Mouse (Mus musculus) forebrain, embryonic 10.5 days (tissue): ENCODE measurements around the gene Cmtm5. TPM values are rescaled to one million over a fixed set of nuclear protein-coding genes. Genes with fewer than 3 reads are reported as not detected.
"Not testable (repeated sequence)": the region's sequence is repeated elsewhere in the genome, so short reads cannot be mapped to it uniquely, and the experiment has no call there.

Experiments used
- DNase-seq: peaks from one replicate; pipeline ENCODE4 v3.0.0-alpha.2; 2017; ENCODE audit warnings: low spot score; ENCODE audit errors: extremely low spot score
- H3K27ac ChIP-seq: fragments of 300-500 bp; sonication (generic); 2 replicates; pipeline ENCODE4 v1.5.1; 2016; ENCODE audit warnings: mild to moderate bottlenecking
- H3K27me3 ChIP-seq: fragments of 300-500 bp; sonication (generic); 2 replicates; pipeline ENCODE4 v1.6.1; 2016; ENCODE audit warnings: mild to moderate bottlenecking; ENCODE audit not compliant: poor library complexity, severe bottlenecking
- H3K36me3 ChIP-seq: fragments of 300-500 bp; sonication (generic); replicated peaks from 2 replicates; pipeline ENCODE4 v1.6.1; 2016; ENCODE audit warnings: mild to moderate bottlenecking, moderate library complexity
- H3K4me1 ChIP-seq: fragments of 300-500 bp; sonication (generic); 2 replicates; pipeline ENCODE4 v1.6.1; 2016
- H3K4me3 ChIP-seq: fragments of 300-500 bp; sonication (generic); 2 replicates; pipeline ENCODE4 v1.5.1; 2016; ENCODE audit warnings: mild to moderate bottlenecking, moderate library complexity
- H3K9me3 ChIP-seq: fragments of 300-500 bp; sonication (generic); 2 replicates; pipeline ENCODE4 v1.6.1; 2016; ENCODE audit warnings: mild to moderate bottlenecking, moderate library complexity
- WGBS: fragments of 180-500 bp; shearing (Covaris S2); methylation state at CpG from one replicate; pipeline ENCODE4 v1.1.7; 2016; 5-methylcytosine and 5-hydroxymethylcytosine counted together
- microRNA counts: library from miRNA; unstranded; fragments of <30 nt; microRNA quantifications from one replicate; lab custom pipeline; 2017
- microRNA-seq: library from miRNA; unstranded; fragments of <30 nt; microRNA quantifications from one replicate; pipeline ENCODE4, GENCODE M21; 2017
- polyA plus RNA-seq: library from polyadenylated mRNA; unstranded; fragments of >200 nt; fragmentation: Nextera tagmentation; extraction: Ambion mirVana; gene quantifications from 2 replicates; pipeline ENCODE4 v1.2.1, GENCODE M21; 2016

The Cmtm5 gene
- polyA plus RNA-seq, 1 experiment from 2014 or later = 0.26 TPM

DNA sequence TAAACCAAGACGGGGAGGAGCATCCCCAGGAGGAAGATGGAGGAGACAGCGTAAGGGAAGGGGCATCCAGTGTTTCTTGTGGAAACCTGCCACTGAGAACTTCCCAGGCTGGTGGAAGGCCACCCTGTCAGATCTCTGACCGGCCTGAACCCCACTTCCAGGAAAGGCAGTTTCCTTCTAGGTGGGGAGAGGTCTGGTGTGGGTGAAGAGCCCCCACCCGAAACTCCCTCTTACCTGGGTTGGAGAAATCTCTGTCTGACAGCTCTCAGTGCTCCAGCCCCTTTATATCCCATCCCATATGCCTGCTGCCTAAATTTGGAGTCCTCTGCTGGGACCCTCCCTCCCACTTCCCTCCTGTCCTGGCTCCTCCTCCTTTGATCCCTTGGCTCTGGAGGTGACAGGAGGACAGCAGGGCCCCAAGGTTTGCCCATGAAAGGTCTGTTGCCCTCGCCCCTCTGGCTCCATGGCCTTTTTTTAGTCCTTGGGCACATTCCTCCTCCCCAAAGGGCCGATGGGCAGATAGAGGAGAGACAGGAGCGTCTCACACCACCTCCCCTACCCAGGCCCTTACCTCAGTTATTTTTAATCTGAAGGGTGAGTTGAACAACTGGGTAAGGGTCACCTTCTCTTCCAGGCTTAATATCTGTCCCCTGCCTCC lies 30.4 kb downstream of the Cmtm5 start, which contains the start of gene Myh6:
Gene Myh6, minus strand, starts transcription at position 608 of the 658 bp plus-strand sequence.
- DNase-seq = no peak
- Histone ChIP-seq H3K27ac (no peak within 1 kb of the TSS), H3K4me3 (no peak within 1 kb of the TSS), H3K27me3 (no peaks in the 10 kb centered on the region), H3K4me1 (no peaks in the 10 kb centered on the region), H3K36me3 (no peaks in the 10 kb centered on the region), H3K9me3 (no peaks in the 10 kb centered on the region)
- 68% methylated on average over 7 of the region's 7 CpGs for WGBS

DNA sequence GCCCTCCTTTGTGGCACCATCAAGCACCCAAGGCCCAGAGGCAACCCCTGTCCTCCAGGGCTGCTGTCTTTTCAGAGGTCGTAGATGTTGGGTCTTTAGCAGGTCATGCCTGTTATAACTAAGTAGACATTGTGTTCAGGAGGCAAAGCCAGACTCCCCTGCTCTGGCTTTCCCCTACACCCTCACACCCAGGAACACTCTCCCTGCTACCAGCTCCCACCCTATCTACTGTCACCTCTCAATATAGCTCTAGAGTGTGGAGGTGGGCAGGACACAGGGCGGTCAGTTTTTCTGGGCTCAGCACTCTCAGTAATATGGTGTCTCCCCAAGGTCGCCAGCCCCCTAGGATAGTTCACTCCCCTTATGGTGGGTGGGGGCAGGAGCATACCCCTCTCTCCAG lies 31.8 kb downstream of the Cmtm5 start:
- WGBS = 79% methylated on average over 3 of the region's 3 CpGs
- Histone ChIP-seq H3K27ac (no peak overlapping the region), H3K27me3 (no peaks in the 10 kb centered on the region), H3K4me1 (no peaks in the 10 kb centered on the region), H3K4me3 (no peak overlapping the region), H3K9me3 (no peaks in the 10 kb centered on the region), H3K36me3 (no peaks in the 10 kb centered on the region)
- no peak for DNase-seq

DNA sequence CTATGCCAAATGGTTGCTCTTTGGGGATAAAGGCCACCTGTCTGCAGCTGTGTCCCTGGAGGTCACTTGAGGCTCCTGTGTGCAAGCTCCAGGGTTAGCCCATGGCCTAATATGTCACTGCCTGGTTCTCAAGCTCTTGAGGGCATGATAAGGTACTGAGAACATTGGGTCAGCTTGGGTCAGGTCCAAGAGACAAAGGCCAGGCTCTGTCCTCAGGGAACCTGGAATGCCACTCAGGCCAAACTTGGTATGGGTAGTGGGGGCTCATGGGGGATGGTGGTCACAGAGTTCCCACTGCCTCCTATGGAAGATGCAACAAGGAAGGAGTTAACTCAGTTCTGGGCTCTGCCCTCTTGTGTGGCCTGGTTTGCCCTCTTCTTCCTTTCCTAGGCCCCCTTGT lies 32.3 kb downstream of the Cmtm5 start:
- H3K4me3 ChIP-seq = no peak overlapping the region
- no peaks in the 10 kb centered on the region for H3K9me3 ChIP-seq
- H3K27ac ChIP-seq = no peak overlapping the region
- no peaks in the 10 kb centered on the region for H3K36me3 ChIP-seq
- H3K27me3 ChIP-seq = no peaks in the 10 kb centered on the region
- DNase-seq = no peak
- H3K4me1 ChIP-seq = peaks cover 1% of the 10 kb centered on the region

DNA sequence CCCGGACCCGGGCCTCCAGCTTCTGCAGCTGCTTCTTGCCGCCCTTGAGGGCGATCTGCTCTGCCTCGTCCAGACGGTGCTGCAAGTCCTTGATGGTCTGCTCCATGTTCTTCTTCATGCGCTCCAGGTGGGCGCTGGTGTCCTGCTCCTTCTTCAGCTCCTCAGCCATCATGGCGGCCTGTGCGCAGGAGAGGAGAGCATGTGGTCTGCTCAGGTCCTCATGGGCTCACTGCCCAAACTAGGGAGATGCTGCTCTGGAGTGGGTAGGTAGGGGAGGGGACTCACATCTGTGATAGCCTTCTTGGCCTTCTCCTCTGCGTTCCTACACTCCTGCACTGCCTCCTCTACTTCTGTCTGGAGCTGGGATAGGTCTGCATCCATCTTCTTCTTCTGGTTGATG lies 36.7 kb downstream of the Cmtm5 start:
- 93% methylated on average over 11 of the region's 11 CpGs for WGBS
- Histone ChIP-seq H3K27me3 (peaks cover 12% of the 10 kb centered on the region; the same call in 1 of the 2 replicates), H3K4me1 (peaks cover 21% of the 10 kb centered on the region)
- not testable (repeated sequence) for H3K4me3 ChIP-seq, H3K36me3 ChIP-seq, H3K9me3 ChIP-seq, H3K27ac ChIP-seq, DNase-seq

DNA sequence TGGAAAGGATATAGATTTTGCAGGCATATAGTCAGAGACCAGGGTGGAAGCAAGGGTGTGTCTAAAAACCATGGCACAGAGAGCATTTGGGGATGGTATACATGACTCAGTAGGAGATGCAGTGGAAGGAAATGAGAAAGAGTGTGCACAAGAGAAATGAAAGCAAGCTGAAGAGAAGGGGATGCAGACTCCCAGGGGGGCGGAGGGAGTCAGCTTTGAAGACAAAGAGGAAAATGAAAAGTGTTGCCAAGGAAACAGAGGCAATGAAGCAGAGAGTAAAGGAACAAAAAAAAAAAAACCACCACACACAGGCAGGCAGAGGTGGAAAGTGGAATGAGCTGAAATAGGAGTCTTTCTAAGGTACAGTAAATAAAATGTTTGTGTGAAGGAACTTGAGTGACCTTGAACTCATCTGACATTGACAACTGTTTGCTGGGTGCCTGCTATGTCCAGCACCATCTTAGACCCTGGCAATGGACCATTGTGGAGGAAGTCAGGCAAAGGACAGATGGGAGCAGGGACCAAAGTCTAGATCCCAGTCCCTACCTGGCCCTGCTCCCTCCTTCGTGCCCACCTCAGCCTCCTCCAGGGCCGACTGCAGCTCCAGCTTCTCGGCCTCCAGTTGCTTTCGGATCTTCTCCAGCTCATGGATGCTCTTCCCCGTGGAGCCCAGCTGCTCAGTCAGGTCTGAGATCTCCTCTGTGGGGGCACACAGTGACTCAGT lies 38.2 kb downstream of the Cmtm5 start:
- H3K27ac ChIP-seq = 0 out of 2 replicates have a peak overlapping the region, but pooled peaks have one; percentile 25
- WGBS = 79% methylated on average over 6 of the region's 6 CpGs
- no peak for DNase-seq

DNA sequence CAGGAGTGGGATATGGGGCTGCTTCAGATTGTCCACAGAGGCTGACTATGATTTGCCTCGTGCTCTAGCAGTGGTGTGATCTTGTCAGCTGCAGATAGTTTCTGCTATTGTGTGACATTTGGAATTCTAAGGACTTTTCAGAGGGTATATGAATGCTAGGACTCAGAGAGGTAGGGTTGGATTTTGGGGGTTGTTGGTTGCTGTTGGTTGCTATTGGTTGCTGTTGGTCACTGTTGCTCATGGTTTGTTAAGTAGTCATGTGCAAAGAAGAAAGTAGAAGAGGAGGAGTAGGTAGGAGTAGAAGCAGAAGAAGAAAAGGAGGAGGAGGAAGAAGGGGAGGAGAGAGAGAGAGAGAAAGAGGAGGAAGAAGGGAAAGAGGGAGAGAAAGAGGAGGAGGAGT lies 40.6 kb downstream of the Cmtm5 start, which contains the start of gene Gm17428:
Gene Gm17428, plus strand, starts transcription at position 301 of the 400 bp plus-strand sequence.
- Histone ChIP-seq H3K4me3 (no peak within 1 kb of the TSS), H3K27ac (no peak within 1 kb of the TSS)
- 82% methylated on average over 1 of the region's 1 CpGs for WGBS

More for the DNA sequence above, 38.2 kb downstream of the Cmtm5 start:
- Histone ChIP-seq H3K27me3 (peaks cover 12% of the 10 kb centered on the region; the same call in 1 of the 2 replicates), H3K36me3 (no peaks in the 10 kb centered on the region), H3K4me3 (no peak overlapping the region), H3K9me3 (no peaks in the 10 kb centered on the region), H3K4me1 (peaks cover 21% of the 10 kb centered on the region)

DNA sequence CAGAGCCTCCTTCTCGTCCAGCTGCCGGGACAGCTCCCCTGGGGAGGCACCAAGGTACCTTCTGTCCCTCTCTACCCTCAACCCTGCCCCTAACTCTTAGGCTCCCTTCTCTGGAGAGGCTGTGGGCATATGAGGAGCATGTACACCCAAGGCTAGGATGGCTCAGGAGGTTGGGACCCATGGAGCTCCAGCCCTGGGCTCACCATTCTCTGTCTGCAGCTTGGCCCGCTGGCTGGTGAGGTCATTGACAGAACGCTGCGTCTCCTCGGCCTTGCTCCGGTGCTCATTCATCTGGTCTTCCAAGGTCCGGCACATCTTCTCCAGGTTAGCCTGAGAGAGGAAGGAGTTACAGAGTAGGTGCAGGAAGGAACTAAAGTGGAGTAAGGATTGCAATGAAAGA lies 42.6 kb downstream of the Cmtm5 start:
- no peaks in the 10 kb centered on the region for H3K9me3 ChIP-seq
- peaks cover 16% of the 10 kb centered on the region for H3K4me1 ChIP-seq
- no peak for DNase-seq
- H3K27me3 ChIP-seq = peaks cover 12% of the 10 kb centered on the region; the same call in 1 of the 2 replicates
- 87% methylated on average over 8 of the region's 8 CpGs for WGBS
- H3K4me3 ChIP-seq = no peak overlapping the region
- no peak overlapping the region for H3K27ac ChIP-seq
- H3K36me3 ChIP-seq = no peaks in the 10 kb centered on the region

More for the DNA sequence above, 40.6 kb downstream of the Cmtm5 start, which contains the start of gene Gm17428:
- Histone ChIP-seq H3K9me3 (no peaks in the 10 kb centered on the region), H3K36me3 (no peaks in the 10 kb centered on the region), H3K27me3 (peaks cover 12% of the 10 kb centered on the region; the same call in 1 of the 2 replicates), H3K4me1 (peaks cover 21% of the 10 kb centered on the region)
- DNase-seq = no peak

DNA sequence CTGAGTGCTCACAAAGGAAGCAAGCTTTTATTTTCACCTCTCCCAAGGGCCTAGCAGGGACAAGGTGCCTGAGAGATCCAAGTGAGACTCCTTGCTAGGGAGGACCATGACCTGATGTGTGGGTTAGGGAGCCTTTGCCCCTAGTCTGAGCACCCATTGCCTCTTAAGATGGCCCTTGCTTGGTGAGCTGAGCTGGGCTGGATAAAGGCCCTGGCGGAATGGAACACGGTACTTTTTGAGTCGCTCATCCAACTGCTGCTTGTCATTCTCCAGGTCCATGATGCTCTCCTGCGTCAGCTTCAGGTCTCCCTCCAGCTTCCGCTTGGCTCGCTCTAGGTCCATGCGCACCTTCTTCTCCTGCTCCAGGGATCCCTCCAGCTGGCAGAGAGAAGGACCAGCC lies 45.9 kb downstream of the Cmtm5 start:
- no peak overlapping the region for H3K4me3 ChIP-seq
- H3K4me1 ChIP-seq = no peaks in the 10 kb centered on the region
- H3K27ac ChIP-seq = no peak overlapping the region
- H3K9me3 ChIP-seq = no peaks in the 10 kb centered on the region
- no peaks in the 10 kb centered on the region for H3K36me3 ChIP-seq
- no peak for DNase-seq
- no peaks in the 10 kb centered on the region for H3K27me3 ChIP-seq
- 94% methylated on average over 7 of the region's 7 CpGs for WGBS

GRCm38 (mm10) chr14:54988350-54988874 lies 52.4 kb downstream of the Cmtm5 start:
- H3K4me3 ChIP-seq = not testable (repeated sequence)

More at GRCm38 (mm10) chr14:54988350-54988874, 52.4 kb downstream of the Cmtm5 start:
- H3K27me3 ChIP-seq, H3K9me3 ChIP-seq, DNase-seq, H3K4me1 ChIP-seq, H3K27ac ChIP-seq, H3K36me3 ChIP-seq: not testable (repeated sequence)
- 90% methylated on average over 9 of the region's 9 CpGs for WGBS

MicroRNAs within 50 kb of the gene (microRNA counts, 519-probe panel; counts per million panel counts)
- microRNA mmu-miR-208a (lab: Ali Mortazavi, UCI) (341 counts per million, percentile 65 among the panel's probes with 10 or more counts), microRNA mmu-miR-208b (lab: Ali Mortazavi, UCI) (341 counts per million, percentile 65 among the panel's probes with 10 or more counts)

Small RNA genes within 50 kb of the gene (microRNA-seq; reads per million reads assigned to microRNA genes)
- gene Mir208a = 3.9 reads per million, percentile 8 among the genes with 10 or more reads in this experiment
- gene Mir208b = 29.0 reads per million, percentile 35 among the genes with 10 or more reads in this experiment

Other genes with a start within 250 kb of the Cmtm5 start
- gene Acin1, start 249.3 kb upstream of the Cmtm5 start, polyA plus RNA-seq = 142 and 146 TPM in 2 replicates
- not detected in 2 replicates for gene Gm29776, start 237.4 kb upstream of the Cmtm5 start, polyA plus RNA-seq
- gene Cebpe, start 224.1 kb upstream of the Cmtm5 start, polyA plus RNA-seq = not detected in 2 replicates
- 1.0 and 2.3 TPM in 2 replicates for gene Slc7a8, start 154.3 kb upstream of the Cmtm5 start, polyA plus RNA-seq
- not detected in 2 replicates for gene Rnf212b, start 122.1 kb upstream of the Cmtm5 start, polyA plus RNA-seq
- 24.0 and 29.5 TPM in 2 replicates for gene Homez, start 65.3 kb upstream of the Cmtm5 start, polyA plus RNA-seq
- 0.96 and 1.0 TPM in 2 replicates for gene Ppp1r3e, start 58.7 kb upstream of the Cmtm5 start, polyA plus RNA-seq
- gene Bcl2l2, start 52.9 kb upstream of the Cmtm5 start, polyA plus RNA-seq = 2.2 and 2.5 TPM in 2 replicates
- gene Gm20521, start 52.8 kb upstream of the Cmtm5 start, polyA plus RNA-seq = not detected in 2 replicates
- 168 and 174 TPM in 2 replicates for gene Pabpn1, start 43.8 kb upstream of the Cmtm5 start, polyA plus RNA-seq
- 38.8 and 40.0 TPM in 2 replicates for gene Slc22a17, start 23.1 kb upstream of the Cmtm5 start, polyA plus RNA-seq
- 38.3 and 39.0 TPM in 2 replicates for gene Efs, start 10.1 kb upstream of the Cmtm5 start, polyA plus RNA-seq
- gene Il25, start 3.6 kb upstream of the Cmtm5 start, polyA plus RNA-seq = not detected in 2 replicates
- gene Myh6, start 30.7 kb downstream of the Cmtm5 start, polyA plus RNA-seq = 0.38 and 0.41 TPM in 2 replicates
- not detected in 2 replicates for gene Gm17428, start 40.7 kb downstream of the Cmtm5 start, polyA plus RNA-seq
- gene Myh7, start 58.4 kb downstream of the Cmtm5 start, polyA plus RNA-seq = 0.63 and 0.72 TPM in 2 replicates
- gene Ngdn, start 79.2 kb downstream of the Cmtm5 start, polyA plus RNA-seq = 102 and 104 TPM in 2 replicates
- gene Zfhx2, start 156.1 kb downstream of the Cmtm5 start, polyA plus RNA-seq = 8.1 and 9.2 TPM in 2 replicates
- gene Thtpa, start 158.5 kb downstream of the Cmtm5 start, polyA plus RNA-seq = 30.5 and 31.4 TPM in 2 replicates
- 16.4 and 18.5 TPM in 2 replicates for gene Ap1g2, start 170.3 kb downstream of the Cmtm5 start, polyA plus RNA-seq
- gene Jph4, start 180.7 kb downstream of the Cmtm5 start, polyA plus RNA-seq = 0.31 and 0.56 TPM in 2 replicates